Mouse (Mus musculus) CD4-positive, CD25-positive, alpha-beta regulatory T cell, adult 4 months (primary cell): ENCODE data around the gene Ankrd6. TPM values are rescaled to one million over a fixed set of nuclear protein-coding genes. Genes with fewer than 3 reads are reported as not detected.
"Not testable (repeated sequence)": the region's sequence is repeated elsewhere in the genome, so short reads cannot be mapped to it uniquely, and the experiment has no call there.

Experiments
- ATAC-seq: one replicate; pipeline ENCODE4 v1.8.0; 2017
- polyA plus RNA-seq, 2 experiments: library from polyadenylated mRNA; unstranded; fragments of 100-300 nt; shearing (Covaris generic); gene quantifications; one replicate each; pipeline ENCODE4 v1.2.1; 2017

The Ankrd6 gene
- 1 to 10 TPM; 2.2 TPM for polyA plus RNA-seq

DNA sequence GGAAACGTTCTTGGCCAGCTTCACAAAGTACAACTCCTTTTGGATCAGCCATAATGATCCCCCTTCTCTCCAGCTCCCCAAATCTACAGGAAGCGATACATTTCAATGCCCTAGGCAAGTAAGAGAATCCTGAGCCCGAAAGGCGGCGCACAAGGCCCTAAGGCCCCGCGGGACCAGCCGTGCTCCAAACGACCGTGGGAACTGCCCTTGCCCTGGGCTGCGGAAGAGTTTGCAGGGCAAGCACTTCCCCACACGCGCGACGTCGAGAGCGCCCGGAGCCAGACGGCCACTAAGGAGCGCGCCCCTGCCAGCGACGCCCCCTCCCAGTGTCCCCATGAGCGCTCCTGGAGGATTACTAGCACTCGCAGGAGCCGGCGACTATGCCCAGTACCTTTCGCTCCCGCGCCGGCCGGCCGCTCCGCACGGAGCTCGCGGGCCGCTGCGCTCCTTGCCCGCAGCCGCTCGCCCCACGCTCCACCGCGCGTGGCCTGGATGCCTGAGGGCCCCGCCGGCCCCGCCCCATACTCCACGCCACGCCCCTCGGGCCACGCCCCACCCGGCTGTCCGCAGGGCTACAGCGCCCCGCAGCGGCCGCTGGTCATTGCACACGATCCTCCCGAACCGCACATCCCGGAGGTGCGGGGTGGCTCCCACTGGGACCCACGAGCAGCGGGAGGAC, at the start of gene Ankrd6:
Gene Ankrd6, minus strand, starts transcription at position 486 of the 679 bp plus-strand sequence.
- peak; percentile 88 for ATAC-seq

- no peak for ATAC-seq
Observed at GRCm38 (mm10) chr4:32998996-32999395, 48.4 kb upstream of the Ankrd6 start.

GRCm38 (mm10) chr4:32997571-32997970, 46.9 kb upstream of the Ankrd6 start:
- ATAC-seq: no peak

- no peak for ATAC-seq
Observed at GRCm38 (mm10) chr4:32996083-32996482, 45.4 kb upstream of the Ankrd6 start.

DNA sequence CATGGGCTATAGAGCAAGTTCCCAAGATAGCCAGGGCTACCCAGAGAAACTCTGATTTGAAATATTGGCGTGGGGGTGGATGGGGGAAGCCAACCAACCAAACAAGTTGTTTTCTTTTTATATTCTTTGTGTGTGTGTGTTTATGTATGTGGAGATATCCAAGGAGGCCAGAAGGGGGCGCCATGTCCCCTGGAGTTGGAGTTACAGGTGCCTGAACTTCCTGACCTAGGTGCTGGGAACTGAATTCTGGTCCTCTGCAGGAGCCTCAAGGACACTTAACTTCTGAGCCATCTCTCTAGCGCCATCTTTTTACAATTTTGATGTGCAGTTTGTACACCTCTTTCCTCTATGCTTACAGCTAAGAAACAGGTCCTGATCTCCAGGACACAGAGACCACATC, 43.5 kb upstream of the Ankrd6 start:
- ATAC-seq: no peak

DNA sequence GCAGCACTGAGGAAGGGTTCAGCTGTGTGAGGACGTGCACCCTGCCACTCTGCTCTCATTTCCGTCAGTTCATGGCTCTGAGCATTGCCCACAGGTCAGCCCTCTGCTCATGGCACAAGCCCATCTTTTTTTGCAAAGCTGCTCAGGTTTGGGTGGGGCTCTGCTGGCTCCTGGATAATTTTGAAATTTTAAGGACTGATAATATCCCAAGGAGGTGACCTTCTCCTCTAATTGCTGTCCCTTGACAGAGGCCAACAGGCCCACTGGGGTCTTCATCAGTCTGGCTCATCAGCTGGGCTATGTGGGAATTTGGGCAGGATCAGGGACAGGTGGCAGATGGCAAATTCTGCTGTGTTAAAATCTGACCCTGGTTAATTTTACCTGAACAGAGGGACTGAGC, 38.7 kb upstream of the Ankrd6 start:
- ATAC-seq: no peak

- no peak for ATAC-seq
Observed at GRCm38 (mm10) chr4:32987006-32987405, 36.4 kb upstream of the Ankrd6 start.

GRCm38 (mm10) chr4:32985684-32986083, 35.0 kb upstream of the Ankrd6 start:
- ATAC-seq: no peak

- ATAC-seq: no peak
Observed at GRCm38 (mm10) chr4:32984801-32985675, 34.4 kb upstream of the Ankrd6 start.

DNA sequence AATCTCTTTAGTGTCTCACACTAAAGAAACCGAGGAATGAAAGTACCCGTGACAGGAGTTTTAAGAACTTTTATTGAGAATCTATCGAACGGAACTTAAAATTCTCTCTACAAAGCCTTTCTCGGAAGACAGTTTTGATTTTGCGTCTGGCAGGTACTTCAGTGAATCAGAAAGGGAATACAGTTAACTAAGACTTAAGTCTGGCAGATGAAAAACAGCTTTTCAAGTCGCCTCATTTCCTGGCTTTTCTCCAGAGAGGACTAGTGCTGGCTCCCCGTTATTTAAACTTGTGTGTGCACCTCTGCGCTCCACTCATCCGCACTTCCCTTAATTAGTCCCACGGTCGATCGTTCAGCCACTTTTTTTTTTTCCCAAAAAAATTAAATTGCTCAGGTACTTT, 33.6 kb upstream of the Ankrd6 start:
- no peak for ATAC-seq

DNA sequence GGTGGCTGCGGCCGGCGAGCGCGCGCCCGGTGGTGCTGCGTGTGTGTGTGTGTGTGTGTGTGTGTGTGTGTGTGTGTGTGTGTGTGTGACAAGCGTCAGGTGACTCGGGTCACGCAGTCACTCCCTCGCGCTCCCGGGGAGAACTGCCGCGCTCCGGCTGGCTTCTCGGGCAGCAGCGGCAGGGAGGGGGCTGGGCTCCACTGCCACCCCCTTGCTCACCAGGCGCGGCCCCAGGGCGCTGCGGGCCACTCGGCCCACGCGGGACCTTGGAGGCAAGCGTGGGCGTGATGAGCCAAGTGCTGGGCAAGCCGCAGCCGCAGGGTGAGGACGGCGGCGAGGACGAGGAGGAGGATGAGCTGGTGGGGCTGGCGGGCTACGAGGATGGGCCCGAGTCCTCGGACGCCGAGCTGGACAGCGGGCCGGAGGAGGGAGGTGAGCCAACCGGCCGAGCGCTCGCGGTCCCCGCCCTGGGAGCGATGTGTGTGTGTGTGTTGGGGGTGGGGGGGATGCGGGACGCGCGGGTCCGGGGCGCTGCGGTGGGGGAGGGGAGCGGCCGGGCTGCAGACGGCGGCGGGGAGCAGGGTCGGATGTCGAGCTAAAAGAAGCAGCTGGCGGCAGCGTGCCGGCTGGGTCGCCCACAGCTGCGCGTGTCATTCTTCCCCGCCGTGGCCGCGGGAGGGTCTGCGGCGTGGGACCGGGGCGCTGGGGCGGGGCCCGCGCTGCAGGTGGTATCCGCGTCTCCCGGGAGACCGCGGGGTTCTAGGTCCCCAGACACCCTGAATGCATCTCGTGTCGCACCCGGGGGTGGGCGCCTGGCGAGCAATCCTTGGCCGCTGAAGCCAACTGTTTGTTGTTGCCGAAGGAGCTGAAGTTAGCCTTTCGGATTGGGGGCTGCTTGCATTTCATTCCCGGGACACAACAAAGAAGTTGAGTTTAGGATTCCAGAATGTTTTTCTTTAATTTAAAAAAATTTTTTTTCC, 32.8 kb upstream of the Ankrd6 start:
- peak; percentile 60 for ATAC-seq

DNA sequence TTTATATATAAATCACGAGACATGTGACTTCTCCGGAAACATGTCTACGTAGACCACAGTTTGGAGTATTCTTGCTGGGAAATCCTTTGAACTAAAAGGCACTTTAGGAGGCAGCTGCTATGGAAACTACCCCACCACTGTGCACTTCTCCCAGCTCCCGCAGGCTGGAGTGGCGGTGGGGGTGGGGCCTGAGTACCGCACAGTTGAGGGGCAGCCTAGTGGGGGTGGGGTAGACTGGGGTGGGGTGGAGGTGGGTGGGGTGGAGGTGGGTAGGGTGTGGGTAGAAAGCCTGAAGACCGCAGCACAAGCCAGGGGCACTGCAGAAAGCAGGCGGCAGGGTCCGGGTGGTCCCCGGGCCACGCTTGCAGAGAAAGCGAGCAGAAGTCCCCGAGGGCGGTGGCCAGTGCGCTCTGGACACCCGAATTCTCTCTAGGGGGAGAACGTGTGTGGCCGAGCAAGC, 32.1 kb upstream of the Ankrd6 start, which contains the start of gene Rragd:
Gene Rragd, plus strand, starts transcription at position 322 of the 460 bp plus-strand sequence.
- ATAC-seq: peak; percentile 55

DNA sequence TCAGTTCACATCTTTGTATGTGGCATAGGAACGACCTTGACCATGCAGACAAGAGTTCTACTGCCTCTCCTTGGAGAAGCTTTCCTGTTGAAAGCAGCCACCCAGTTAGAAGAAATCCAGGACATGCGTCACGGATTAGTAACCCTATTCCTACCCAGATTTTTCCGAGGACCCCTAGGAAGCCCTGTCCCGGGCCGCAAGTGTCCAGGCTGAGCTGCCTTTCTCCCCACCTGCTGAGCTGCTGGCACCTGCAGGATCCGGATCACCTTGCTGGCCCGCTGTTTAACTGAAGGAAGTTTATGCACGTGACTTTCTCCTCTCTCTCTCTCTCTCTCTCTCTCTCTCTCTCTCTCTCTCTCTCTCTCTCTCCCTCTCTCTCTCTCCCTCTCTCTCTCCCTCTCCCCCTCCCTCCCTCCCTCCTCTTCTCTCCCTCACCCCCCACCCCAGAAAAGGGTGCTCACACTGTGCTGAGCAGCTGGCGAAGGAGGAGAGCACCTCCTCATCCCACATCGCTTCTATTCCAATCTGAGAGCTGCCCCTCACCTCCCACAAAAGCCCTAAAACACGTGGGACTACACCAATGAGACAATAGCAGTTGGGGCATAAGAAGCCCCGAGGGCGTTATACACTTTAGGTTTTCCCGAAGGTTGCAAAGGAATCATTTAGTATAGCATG, 31.5 kb upstream of the Ankrd6 start:
- ATAC-seq: no peak

DNA sequence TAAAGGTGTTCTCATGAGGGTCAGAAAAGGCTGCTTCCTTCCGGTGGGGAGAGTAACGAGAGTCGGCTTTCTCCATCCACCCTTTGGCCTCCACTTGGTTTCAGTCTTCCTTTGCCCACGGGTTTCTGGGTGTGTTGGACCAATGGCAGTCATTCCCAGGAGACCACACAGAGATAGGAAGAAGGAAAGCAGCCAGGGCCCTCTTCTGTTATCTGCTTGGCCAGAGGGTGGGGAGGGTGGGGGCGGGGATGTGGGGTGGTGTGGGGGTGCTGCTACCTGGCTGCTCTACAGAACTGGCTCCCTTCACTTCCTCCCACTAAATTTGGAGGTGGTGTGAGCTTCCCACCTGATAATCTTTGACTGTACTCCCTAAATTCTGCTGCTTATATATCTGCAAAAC, 31.0 kb upstream of the Ankrd6 start:
- ATAC-seq: no peak

DNA sequence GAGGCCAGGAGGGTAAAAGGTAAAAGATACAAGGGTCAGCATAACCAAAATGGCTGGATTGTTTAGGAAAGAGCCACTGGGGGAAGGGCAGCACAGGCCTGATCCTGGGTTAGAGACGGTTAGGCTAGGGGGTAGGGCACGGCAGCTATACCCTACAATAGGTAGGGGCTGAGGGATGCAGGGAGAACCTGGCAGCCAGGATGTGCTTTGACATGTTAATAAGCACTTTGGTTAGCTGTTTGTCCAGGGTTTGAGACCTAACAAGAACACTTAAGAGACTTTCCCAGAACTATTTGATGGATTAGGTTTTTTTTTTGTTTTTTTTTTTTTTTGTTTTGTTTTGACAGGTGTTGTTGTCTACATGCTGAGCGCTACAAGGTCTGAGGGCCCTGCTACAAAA, 29.4 kb upstream of the Ankrd6 start:
- no peak for ATAC-seq

DNA sequence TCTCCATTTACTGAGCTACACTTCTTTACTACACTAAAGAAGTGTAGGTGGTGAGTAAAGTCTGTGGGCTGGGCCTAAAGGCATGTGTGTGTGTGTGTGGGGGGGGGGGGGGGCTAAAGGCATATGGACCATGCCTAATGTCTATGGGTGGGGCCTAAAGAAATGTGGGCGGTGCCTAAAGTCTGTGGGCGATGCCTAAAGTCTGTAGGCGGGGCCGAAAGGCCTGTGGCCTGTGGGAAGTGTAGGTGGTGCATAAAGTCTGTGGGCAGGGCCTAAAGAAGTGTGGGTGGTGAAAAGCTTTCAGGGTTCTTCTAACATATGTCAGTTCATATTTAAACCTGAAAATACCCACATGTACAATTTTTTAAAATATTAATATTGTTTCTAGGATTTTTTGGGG, 26.7 kb upstream of the Ankrd6 start:
- no peak for ATAC-seq

- ATAC-seq: not testable (repeated sequence)
Observed at GRCm38 (mm10) chr4:32964619-32965018, 14.0 kb upstream of the Ankrd6 start.

DNA sequence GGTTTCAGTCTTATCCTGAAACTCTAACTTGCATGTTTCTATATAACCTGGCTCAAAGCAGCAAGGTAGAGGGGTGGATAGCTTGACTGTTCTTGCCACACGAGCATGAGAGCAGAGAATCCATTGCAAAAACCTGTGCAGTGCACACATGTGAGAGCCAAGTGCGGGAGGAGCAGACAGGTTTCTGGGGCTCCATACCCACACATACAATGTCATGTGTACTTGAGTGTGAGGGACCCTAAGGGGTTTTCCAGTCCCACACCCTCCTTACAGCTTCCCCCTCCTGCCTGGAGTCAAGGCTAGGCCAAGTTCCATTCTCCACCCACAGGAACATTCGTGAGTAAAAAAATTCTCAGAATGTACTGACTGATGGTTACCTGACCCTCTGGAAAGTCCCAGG, 10.8 kb upstream of the Ankrd6 start:
- ATAC-seq: peak; percentile 81

GRCm38 (mm10) chr4:32956423-32956822, 5.8 kb upstream of the Ankrd6 start:
- ATAC-seq: no peak

GRCm38 (mm10) chr4:32952681-32953080, 2.0 kb upstream of the Ankrd6 start:
- ATAC-seq: no peak

- peak; percentile 16 for ATAC-seq
Observed at GRCm38 (mm10) chr4:32951035-32951940, 647 bp upstream of the Ankrd6 start.
